Mouse (Mus musculus) frontal cortex, postnatal 36 days (tissue): ENCODE measurements around the gene Yaf2.
A peak's percentile ranks its signal among the peaks of the same experiment; 100 is the strongest.
"Not testable (repeated sequence)": the region's sequence is repeated elsewhere in the genome, so short reads cannot be mapped to it uniquely, and the experiment has no call there.

Experiments used
- DNase-seq, 2 experiments: peaks; one replicate each; pipeline ENCODE4 v3.0.0; 2022; ENCODE audit warnings: low spot score in 2 of 2

The Yaf2 gene

DNA sequence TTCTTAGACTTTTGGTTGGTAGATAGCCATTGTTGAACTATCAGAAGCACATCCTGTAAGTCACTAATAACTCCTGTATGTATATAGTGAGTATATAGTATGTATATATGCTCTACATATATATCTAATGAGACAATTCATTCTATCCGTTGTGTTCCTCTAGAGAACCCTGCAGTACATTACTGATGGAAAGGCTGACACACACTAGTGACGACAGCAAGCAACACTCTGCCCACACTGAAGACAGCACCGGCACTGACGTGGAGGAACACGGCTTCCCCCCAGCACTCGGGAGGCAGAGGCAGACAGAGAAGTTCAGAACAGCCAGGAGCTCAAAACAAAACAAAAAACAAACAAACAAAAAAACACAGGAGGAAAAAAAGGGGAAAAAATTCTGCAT lies 84.3 kb downstream of the Yaf2 start:
- DNase-seq = peak; percentile 34

DNA sequence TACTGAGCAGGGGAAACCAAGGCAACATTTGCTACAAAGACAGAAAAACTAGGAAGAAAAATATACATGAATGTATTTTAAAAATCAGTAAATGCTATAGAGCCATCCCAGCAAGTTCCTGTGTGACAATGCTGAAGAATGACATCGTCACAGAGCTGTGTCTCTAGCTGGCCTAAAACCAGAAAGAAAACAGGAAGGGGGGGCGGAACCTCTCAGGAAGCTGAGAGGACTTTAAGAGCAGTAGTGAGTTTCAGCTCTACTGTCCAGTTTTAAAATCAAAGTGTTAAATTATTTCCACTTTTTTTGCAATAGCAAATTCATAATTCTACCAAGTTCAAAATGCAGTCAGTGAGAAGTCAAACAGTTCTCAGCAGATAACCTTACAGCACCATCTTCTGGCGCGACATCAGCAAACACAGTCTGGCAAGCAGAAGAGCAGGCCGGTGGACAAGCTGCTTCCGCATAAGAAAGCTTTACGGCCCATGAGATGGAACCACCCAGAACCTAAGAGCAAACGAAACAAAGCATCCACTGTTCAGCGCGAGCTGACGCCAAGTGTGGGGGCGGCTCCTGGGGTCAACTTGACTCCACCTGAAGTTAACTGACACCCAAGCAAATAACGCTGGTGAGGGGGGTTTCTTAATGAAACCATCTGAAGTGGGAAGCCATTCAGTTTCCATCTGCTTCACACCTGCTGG lies 85.0 kb downstream of the Yaf2 start:
- peak; percentile 15 to 43 for DNase-seq

DNA sequence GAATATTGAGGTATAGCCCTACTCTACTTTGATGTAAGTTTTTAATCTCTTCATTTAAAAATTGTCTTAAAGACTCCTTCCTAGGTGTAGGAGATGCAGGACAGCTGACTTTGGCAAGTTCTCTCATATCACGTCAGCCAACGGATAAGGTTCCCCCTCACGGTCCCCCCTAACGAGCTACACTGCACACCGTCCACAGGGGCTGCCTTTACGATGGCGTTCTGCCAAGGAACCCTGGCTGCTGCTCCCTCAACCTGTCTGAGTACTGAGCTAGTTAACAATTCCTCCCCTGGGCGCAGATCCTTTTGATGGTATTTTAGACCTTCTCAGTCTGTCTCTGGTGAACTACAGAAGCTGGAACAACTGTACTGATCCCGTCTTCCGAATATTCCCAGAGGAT lies 93.5 kb downstream of the Yaf2 start:
- DNase-seq = no peak

DNA sequence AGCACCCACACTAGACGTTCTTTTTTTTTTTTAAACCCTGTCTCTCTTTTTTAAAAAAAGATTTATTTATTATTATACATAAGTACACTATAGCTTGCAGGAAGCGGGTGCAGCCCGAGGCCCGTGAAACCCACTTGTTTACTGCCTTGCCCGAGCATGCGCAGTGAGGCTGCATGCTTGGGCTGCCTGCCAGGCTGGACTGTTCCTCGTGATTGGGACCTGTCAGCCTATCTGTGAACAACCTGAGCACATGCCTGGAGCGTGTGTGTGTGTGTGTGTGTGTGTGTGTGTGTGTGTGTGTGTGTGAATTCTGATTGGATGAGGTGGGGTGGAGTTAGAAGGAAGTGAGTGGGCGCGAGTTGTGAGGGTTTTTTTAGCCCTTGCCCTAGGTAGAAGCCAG lies 100.3 kb downstream of the Yaf2 start:
- not testable (repeated sequence) for DNase-seq
